Mouse (Mus musculus) cortical plate, adult 2 months (tissue): ENCODE measurements around the gene Gm2022.
"Not testable (repeated sequence)": the region's sequence is repeated elsewhere in the genome, so short reads cannot be mapped to it uniquely, and the experiment has no call there.

ENCODE experiments used
- CTCF ChIP-seq: fragments of 200-500 bp; IDR thresholded peaks from 2 replicates; pipeline ENCODE4 v1.5.1; 2011; ENCODE audit warnings: mild to moderate bottlenecking, control low read depth, low read length; ENCODE audit not compliant: insufficient read depth; ENCODE audit errors: extremely low read depth
- POLR2A ChIP-seq: fragments of 200-500 bp; IDR thresholded peaks from 2 replicates; pipeline ENCODE4 v1.6.1; 2011; ENCODE audit warnings: mild to moderate bottlenecking, low read length, control low read depth; ENCODE audit not compliant: insufficient read depth; ENCODE audit errors: extremely low read depth

GRCm38 (mm10) chr12:87919721-87920120, 24.6 kb downstream of the Gm2022 start, which contains the start of gene Gm2035:
- TF ChIP-seq CTCF, POLR2A: not testable (repeated sequence)
